Mouse (Mus musculus): Measurements from ENCODE around the gene Mab21l1.

Gene Mab21l1

GRCm38 (mm10) chr3:55814993-55815625 is 32.8 kb downstream of the Mab21l1 start:
- no peak for DNase-seq (ENCODE audit: low read depth, low spot score)

- no peak for DNase-seq (ENCODE audit: low read depth, low spot score)
Observed at GRCm38 (mm10) chr3:55816096-55816495, 33.8 kb downstream of the Mab21l1 start.

- no peak for DNase-seq (ENCODE audit: low read depth, low spot score)
Observed at GRCm38 (mm10) chr3:55816638-55817375, 34.5 kb downstream of the Mab21l1 start.

- DNase-seq (ENCODE audit: low read depth, low spot score) = no peak
Observed at GRCm38 (mm10) chr3:55818082-55818481, 35.8 kb downstream of the Mab21l1 start.

GRCm38 (mm10) chr3:55819598-55819997 is 37.3 kb downstream of the Mab21l1 start:
- DNase-seq (ENCODE audit: low read depth, low spot score) = no peak

GRCm38 (mm10) chr3:55824864-55825263 is 42.6 kb downstream of the Mab21l1 start:
- DNase-seq (ENCODE audit: low read depth, low spot score) = no peak

GRCm38 (mm10) chr3:55828481-55829256 is 46.4 kb downstream of the Mab21l1 start:
- DNase-seq (ENCODE audit: low read depth, low spot score) = no peak

GRCm38 (mm10) chr3:55830226-55830625 is 47.9 kb downstream of the Mab21l1 start:
- DNase-seq (ENCODE audit: low read depth, low spot score) = no peak

Data from c-Kit-negative CD71-positive TER-119-positive erythroid progenitor cells, embryonic 14.5 days (primary cell).